Mouse (Mus musculus): Measurements from ENCODE around the gene Aass. TPM values are rescaled to one million over a fixed set of nuclear protein-coding genes. Genes with fewer than 3 reads are reported as not detected.

The Aass gene
- polyA plus RNA-seq, 2 experiments from 2014 or later, result not detected

DNA sequence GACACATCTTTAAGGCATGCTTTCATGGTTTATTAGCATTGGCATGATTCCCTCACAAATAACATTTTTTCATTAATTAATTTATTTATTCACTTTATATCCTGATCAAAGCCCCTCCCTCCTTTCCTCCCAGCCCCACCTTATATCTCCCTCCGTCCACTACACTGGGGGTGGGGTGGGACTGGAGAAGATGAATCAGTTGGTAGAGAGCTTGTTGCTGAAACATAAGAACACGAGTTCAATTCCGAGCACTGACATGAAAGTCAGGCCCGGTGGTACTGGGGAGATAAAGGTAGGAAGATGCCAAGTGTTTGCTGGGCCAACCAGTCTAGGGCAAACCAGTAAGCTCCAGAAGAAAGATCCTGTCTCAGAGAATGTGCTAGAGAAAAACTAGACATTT lies 84.0 kb downstream of the Aass start:
- ATAC-seq, result no peak

DNA sequence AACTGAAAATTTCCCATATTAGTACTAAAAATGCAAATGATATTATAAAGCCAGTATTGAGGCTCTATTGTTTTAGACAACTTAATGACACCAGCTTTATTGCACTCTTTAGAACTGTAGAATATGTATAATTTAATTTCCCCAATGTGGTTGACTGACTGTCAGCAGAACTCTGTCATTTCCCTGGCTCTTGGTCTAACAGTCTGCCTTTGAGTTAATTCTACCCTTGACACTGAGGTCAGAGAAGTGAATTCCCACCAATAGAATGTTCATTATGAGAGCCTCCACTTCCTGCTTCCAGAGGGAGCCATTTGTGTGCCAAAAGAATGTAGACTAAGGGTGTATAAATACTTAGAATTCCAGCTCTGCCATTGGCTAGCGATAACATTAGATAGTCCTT lies 104.5 kb downstream of the Aass start:
- ATAC-seq, result no peak

Other genes starting within 250 kb of the Aass start
- not detected for gene Fezf1, start 115.4 kb upstream of the Aass start, polyA plus RNA-seq (2017; shearing (Covaris generic))